Mouse (Mus musculus) forebrain, embryonic 13.5 days (tissue): ENCODE measurements at regions not wholly inside any gene's neighbourhood (a gene's known extent, or its start where the extent isn't known, plus 50 kb on each side); places are given as distances from the start of the nearest gene placed in this dataset.
"Not testable (repeated sequence)": the region's sequence is repeated elsewhere in the genome, so short reads cannot be mapped to it uniquely, and the experiment has no call there.

Source experiments
- ATAC-seq: fragments of 200-750 bp; cut with Nextera tagmentation; 2 replicates; pipeline ENCODE4 v1.8.0; 2017
- H3K27ac ChIP-seq: fragments of 300-500 bp; sonication (generic); 2 replicates; pipeline ENCODE4 v1.5.1; 2015; ENCODE audit warnings: inconsistent platforms, mild to moderate bottlenecking, moderate library complexity
- H3K27me3 ChIP-seq: fragments of 300-500 bp; sonication (generic); 2 replicates; pipeline ENCODE4 v1.6.1; 2015; ENCODE audit warnings: mild to moderate bottlenecking, inconsistent platforms
- H3K36me3 ChIP-seq: fragments of 300-500 bp; sonication (generic); 2 replicates; pipeline ENCODE4 v1.6.1; 2015; ENCODE audit warnings: mild to moderate bottlenecking, inconsistent platforms; ENCODE audit not compliant: poor library complexity, severe bottlenecking
- H3K4me1 ChIP-seq: fragments of 300-500 bp; sonication (generic); 2 replicates; pipeline ENCODE4 v1.6.1; 2015; ENCODE audit warnings: inconsistent platforms
- H3K4me2 ChIP-seq: fragments of 300-500 bp; sonication (generic); 2 replicates; pipeline ENCODE4 v1.6.1; 2015; ENCODE audit warnings: inconsistent platforms, mild to moderate bottlenecking, moderate library complexity
- H3K4me3 ChIP-seq: fragments of 300-500 bp; sonication (generic); 2 replicates; pipeline ENCODE4 v1.5.1; 2015; ENCODE audit warnings: mild to moderate bottlenecking, inconsistent platforms
- H3K9ac ChIP-seq: fragments of 300-500 bp; sonication (generic); 2 replicates; pipeline ENCODE4 v1.6.1; 2015; ENCODE audit warnings: mild to moderate bottlenecking, inconsistent platforms
- H3K9me3 ChIP-seq: fragments of 300-500 bp; sonication (generic); replicated peaks from 2 replicates; pipeline ENCODE4 v1.6.1; 2016; ENCODE audit warnings: inconsistent platforms
- WGBS: fragments of 180-500 bp; shearing (Covaris S2); methylation state at CpG from one replicate; pipeline ENCODE4 v1.1.7; 2015; 5-methylcytosine and 5-hydroxymethylcytosine counted together

DNA sequence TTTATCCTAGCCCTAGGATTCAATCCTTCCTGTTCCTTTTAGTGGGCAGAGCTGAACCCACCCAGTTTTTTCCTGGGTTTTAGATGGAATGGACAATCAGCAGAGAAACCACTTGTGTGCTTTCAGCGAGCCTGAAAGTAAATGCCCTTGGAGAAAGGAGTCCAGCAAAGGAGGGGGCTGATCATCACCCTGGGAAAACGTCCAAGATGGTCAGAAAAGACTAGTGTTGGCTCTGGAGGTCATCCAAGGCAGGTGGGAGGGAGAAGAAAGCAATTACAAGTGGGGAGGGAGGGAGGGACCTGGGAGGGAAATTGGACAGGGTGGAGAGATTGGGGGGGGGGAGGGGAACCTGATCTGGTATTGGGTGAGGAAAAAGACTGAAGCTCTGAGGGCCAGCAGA lies 55.6 kb upstream of the Zfp366 start:
- H3K36me3 ChIP-seq = no peaks in the 10 kb centered on the region
- no peak for ATAC-seq
- H3K9ac ChIP-seq = no peak overlapping the region
- 30% methylated on average over 2 of the region's 2 CpGs for WGBS
- no peak overlapping the region for H3K4me3 ChIP-seq
- H3K4me2 ChIP-seq = no peak overlapping the region
- no peaks in the 10 kb centered on the region for H3K27me3 ChIP-seq
- H3K27ac ChIP-seq = no peak overlapping the region
- no peaks in the 10 kb centered on the region for H3K4me1 ChIP-seq
- H3K9me3 ChIP-seq = no peaks in the 10 kb centered on the region

GRCm38 (mm10) chr13:99128284-99128691 lies 56.3 kb upstream of the Zfp366 start:
- Histone ChIP-seq H3K9ac (no peak overlapping the region), H3K27ac (no peak overlapping the region), H3K9me3 (no peaks in the 10 kb centered on the region), H3K27me3 (no peaks in the 10 kb centered on the region), H3K36me3 (no peaks in the 10 kb centered on the region), H3K4me3 (no peak overlapping the region), H3K4me2 (no peak overlapping the region), H3K4me1 (no peaks in the 10 kb centered on the region)
- 88% methylated on average over 5 of the region's 5 CpGs for WGBS
- no peak for ATAC-seq

GRCm38 (mm10) chr13:99127716-99128115 lies 56.9 kb upstream of the Zfp366 start:
- no peaks in the 10 kb centered on the region for H3K36me3 ChIP-seq
- no peak overlapping the region for H3K27ac ChIP-seq
- H3K9me3 ChIP-seq = no peaks in the 10 kb centered on the region
- WGBS = 83% methylated on average over 5 of the region's 5 CpGs
- no peak for ATAC-seq
- no peak overlapping the region for H3K4me3 ChIP-seq
- H3K4me1 ChIP-seq = no peaks in the 10 kb centered on the region
- H3K4me2 ChIP-seq = no peak overlapping the region
- H3K27me3 ChIP-seq = no peaks in the 10 kb centered on the region
- H3K9ac ChIP-seq = no peak overlapping the region

DNA sequence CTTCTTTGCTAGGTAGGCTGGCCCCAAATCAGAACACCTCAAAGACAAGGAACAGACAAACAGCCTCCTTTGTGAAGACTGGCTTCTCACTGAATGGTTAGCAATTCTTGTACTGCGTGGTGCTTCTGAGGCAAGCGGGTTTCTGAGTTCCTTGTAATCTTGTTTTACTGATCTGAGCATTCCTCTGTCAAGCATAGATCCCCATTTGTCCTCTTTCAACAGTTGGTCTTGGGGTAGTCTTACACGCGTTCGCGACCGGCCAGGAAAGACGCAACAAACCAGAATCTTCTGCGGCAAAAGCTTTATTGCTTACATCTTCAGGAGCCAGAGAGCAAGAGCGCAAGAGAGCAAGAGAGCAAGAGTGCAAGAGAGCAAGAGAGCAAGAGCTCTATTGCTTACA lies 57.7 kb upstream of the Zfp366 start:
- not testable (repeated sequence) for H3K4me1 ChIP-seq, H3K4me2 ChIP-seq, H3K9me3 ChIP-seq, H3K27me3 ChIP-seq, H3K4me3 ChIP-seq, H3K27ac ChIP-seq, H3K36me3 ChIP-seq, ATAC-seq, H3K9ac ChIP-seq
- WGBS = 98% methylated on average over 10 of the region's 10 CpGs

- Histone ChIP-seq H3K36me3 (no peaks in the 10 kb centered on the region), H3K4me2 (no peak overlapping the region), H3K9me3 (no peaks in the 10 kb centered on the region), H3K4me3 (no peak overlapping the region), H3K4me1 (no peaks in the 10 kb centered on the region), H3K9ac (no peak overlapping the region), H3K27me3 (no peaks in the 10 kb centered on the region), H3K27ac (no peak overlapping the region)
- ATAC-seq = no peak
- WGBS = 86% methylated on average over 8 of the region's 8 CpGs
Measured at GRCm38 (mm10) chr13:99126538-99126937, 58.1 kb upstream of the Zfp366 start.

DNA sequence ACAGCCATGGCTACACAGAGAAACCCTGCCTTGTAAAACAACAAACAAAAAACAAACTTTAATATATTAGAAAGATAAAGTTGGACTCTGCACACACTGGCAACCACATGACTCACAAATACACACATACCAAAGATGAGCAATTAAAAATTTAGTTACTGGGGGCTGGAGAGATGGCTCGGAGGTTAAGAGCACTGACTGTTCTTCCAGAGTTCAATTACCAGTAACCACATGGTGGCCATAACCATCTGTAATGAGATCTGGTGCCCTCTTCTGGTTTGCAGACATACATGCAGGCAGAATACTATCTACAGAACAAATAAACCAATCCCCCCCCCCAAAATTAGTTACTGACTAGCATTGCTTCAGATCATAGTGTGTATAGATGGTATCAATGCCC lies 58.7 kb upstream of the Zfp366 start:
- H3K4me3 ChIP-seq = no peak overlapping the region
- no peak overlapping the region for H3K9ac ChIP-seq
- no peak overlapping the region for H3K4me2 ChIP-seq
- H3K27me3 ChIP-seq = no peaks in the 10 kb centered on the region
- ATAC-seq = no peak
- no peak overlapping the region for H3K27ac ChIP-seq
- no peaks in the 10 kb centered on the region for H3K9me3 ChIP-seq
- H3K4me1 ChIP-seq = no peaks in the 10 kb centered on the region
- WGBS = 68% methylated on average over 1 of the region's 1 CpGs
- no peaks in the 10 kb centered on the region for H3K36me3 ChIP-seq

DNA sequence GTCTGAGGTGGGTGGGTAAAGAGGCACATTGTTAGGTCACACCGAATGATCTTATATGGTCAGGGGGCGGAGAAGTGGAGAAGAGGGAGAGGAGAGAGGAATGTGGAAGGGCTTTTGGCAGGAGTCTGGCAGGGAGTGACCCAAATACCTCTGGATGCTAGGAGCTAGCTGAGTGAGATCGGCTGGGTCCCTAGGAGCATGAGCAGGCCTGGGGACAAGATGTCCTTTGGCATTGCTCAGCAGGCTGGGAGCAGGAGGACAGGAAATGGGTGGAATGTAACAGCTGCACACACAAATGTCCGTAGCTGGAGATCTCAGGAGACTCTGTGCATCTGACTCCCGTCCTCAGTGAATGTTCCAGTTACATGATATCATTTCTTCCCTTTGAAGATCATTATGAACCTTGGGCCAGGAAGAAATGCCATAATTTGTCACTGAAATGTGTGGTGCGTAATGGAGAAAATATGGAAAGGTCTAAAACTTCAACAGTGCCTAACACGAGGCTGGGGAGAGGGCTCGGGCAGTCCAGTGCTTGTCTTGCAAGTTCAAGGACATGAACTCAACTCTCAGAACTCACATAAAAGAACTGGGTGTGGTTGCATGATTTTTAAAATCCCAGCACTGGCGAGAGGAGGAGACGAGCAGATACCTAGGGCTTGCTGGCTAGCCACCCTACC lies 59.6 kb upstream of the Zfp366 start:
- Histone ChIP-seq H3K27ac (no peak overlapping the region), H3K9ac (no peak overlapping the region), H3K4me2 (no peak overlapping the region), H3K4me1 (no peaks in the 10 kb centered on the region), H3K4me3 (no peak overlapping the region), H3K36me3 (no peaks in the 10 kb centered on the region), H3K27me3 (no peaks in the 10 kb centered on the region), H3K9me3 (no peaks in the 10 kb centered on the region)
- no peak for ATAC-seq
- 82% methylated on average over 10 of the region's 10 CpGs for WGBS

DNA sequence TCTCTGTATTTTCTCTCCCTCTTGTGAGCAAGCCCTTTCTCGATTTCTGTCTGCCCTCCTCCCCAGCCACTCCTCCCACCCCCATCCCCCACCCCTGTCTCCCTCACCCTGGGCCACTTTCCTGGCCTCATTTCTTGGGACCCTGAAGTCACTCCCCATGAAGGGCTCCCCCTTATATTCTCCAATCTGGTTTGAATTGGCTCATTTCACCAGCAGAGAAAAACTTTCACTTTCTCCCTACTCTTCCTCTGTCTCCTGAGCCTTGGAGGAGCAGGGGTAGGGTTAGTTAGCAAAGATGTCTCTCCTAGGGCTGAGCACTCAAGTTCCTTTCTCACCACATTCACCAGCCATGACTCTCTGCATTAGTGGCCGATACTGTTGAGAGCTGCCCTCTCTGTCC lies 60.5 kb upstream of the Zfp366 start:
- H3K9ac ChIP-seq = no peak overlapping the region
- no peak for ATAC-seq
- H3K27ac ChIP-seq = no peak overlapping the region
- no peaks in the 10 kb centered on the region for H3K36me3 ChIP-seq
- no peaks in the 10 kb centered on the region for H3K9me3 ChIP-seq
- no peak overlapping the region for H3K4me2 ChIP-seq
- WGBS = 59% methylated on average over 2 of the region's 2 CpGs
- no peaks in the 10 kb centered on the region for H3K27me3 ChIP-seq
- 0 out of 2 replicates have a peak, but pooled peaks cover 8% of the 10 kb centered on the region for H3K4me1 ChIP-seq
- H3K4me3 ChIP-seq = no peak overlapping the region

GRCm38 (mm10) chr13:99123476-99124140 lies 61.0 kb upstream of the Zfp366 start:
- H3K36me3 ChIP-seq = no peaks in the 10 kb centered on the region
- H3K9me3 ChIP-seq = no peaks in the 10 kb centered on the region
- 80% methylated on average over 12 of the region's 12 CpGs for WGBS
- H3K4me1 ChIP-seq = peaks cover 13% of the 10 kb centered on the region
- H3K9ac ChIP-seq = no peak overlapping the region
- no peaks in the 10 kb centered on the region for H3K27me3 ChIP-seq
- no peak for ATAC-seq
- H3K27ac ChIP-seq = no peak overlapping the region
- no peak overlapping the region for H3K4me2 ChIP-seq
- H3K4me3 ChIP-seq = no peak overlapping the region

- H3K27me3 ChIP-seq, H3K4me3 ChIP-seq, ATAC-seq, H3K9me3 ChIP-seq, H3K27ac ChIP-seq, H3K36me3 ChIP-seq, H3K9ac ChIP-seq, H3K4me2 ChIP-seq: not testable (repeated sequence)
- H3K4me1 ChIP-seq = peaks cover 14% of the 10 kb centered on the region
- 91% methylated on average over 4 of the region's 4 CpGs for WGBS
Measured at GRCm38 (mm10) chr13:99122539-99122938, 62.1 kb upstream of the Zfp366 start.

DNA sequence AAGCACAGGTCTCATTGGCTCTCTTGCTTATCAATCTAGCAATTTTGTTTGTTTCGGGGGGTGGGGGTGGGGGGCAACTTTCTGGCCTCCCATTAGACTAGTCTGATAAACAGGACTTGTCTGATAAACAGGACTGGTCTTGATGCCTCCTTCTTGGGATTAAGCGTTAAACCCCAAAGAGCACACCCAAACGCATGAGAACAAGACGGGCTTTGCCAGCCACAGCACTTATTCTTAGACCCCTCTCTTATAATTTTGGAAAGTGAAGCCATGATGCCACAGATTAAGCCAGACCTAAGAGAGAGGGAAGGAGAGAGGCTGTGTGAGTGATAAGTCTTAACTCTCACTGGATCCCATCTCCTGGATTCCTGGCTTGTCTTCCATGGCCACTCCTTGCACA lies 63.5 kb upstream of the Zfp366 start:
- no peak for ATAC-seq
- no peaks in the 10 kb centered on the region for H3K9me3 ChIP-seq
- no peaks in the 10 kb centered on the region for H3K27me3 ChIP-seq
- WGBS = 95% methylated on average over 4 of the region's 4 CpGs
- no peak overlapping the region for H3K4me2 ChIP-seq
- no peak overlapping the region for H3K9ac ChIP-seq
- H3K4me1 ChIP-seq = peaks cover 14% of the 10 kb centered on the region
- no peak overlapping the region for H3K4me3 ChIP-seq
- H3K27ac ChIP-seq = no peak overlapping the region
- H3K36me3 ChIP-seq = no peaks in the 10 kb centered on the region

GRCm38 (mm10) chr13:99119941-99120340 lies 64.7 kb upstream of the Zfp366 start:
- no peak overlapping the region for H3K27ac ChIP-seq
- H3K36me3 ChIP-seq = no peaks in the 10 kb centered on the region
- ATAC-seq = no peak
- H3K4me3 ChIP-seq = no peak overlapping the region
- WGBS = 97% methylated on average over 3 of the region's 3 CpGs
- H3K9ac ChIP-seq = no peak overlapping the region
- no peaks in the 10 kb centered on the region for H3K9me3 ChIP-seq
- no peaks in the 10 kb centered on the region for H3K27me3 ChIP-seq
- peaks cover 14% of the 10 kb centered on the region for H3K4me1 ChIP-seq
- no peak overlapping the region for H3K4me2 ChIP-seq

GRCm38 (mm10) chr13:99118901-99119300 lies 65.7 kb upstream of the Zfp366 start:
- H3K27ac ChIP-seq = no peak overlapping the region
- H3K27me3 ChIP-seq = no peaks in the 10 kb centered on the region
- no peak overlapping the region for H3K4me2 ChIP-seq
- peaks cover 14% of the 10 kb centered on the region for H3K4me1 ChIP-seq
- H3K36me3 ChIP-seq = no peaks in the 10 kb centered on the region
- H3K9me3 ChIP-seq = no peaks in the 10 kb centered on the region
- no peak overlapping the region for H3K4me3 ChIP-seq
- ATAC-seq = peak; percentile 51; the same call in 1 of the 2 replicates
- no peak overlapping the region for H3K9ac ChIP-seq
- WGBS = 30% methylated on average over 7 of the region's 7 CpGs
